ENCODE assay signal across 10 mouse cellular contexts in the genomic region with DNA sequence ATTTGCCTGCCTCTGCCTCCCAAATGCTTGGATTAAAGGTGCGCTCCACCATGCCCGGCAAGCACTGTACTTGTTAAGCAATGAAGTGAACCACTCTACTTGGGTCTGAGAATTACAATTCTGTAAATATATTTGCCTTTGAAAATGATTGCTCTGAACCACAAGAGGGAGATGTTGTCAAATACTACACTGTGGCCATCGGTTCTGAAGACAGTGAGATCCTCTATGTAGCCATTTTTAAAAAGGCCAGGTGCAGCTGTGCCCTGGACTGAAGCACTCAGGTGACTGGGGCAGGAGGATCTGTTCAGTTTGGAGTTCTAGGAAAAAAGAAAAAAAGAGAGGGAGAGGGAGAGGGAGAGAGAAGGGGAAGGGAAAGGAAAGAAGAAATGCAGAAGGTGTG. TPM values are rescaled to one million over a fixed set of nuclear protein-coding genes. Genes with fewer than 3 reads are reported as not detected.
DNase-seq lines count a peak whose midpoint lies in the region; ATAC-seq and TF ChIP-seq lines count a peak whose summit lies in the region.
"Had no signal": no experiment of that assay in that cellular context is flagged by ENCODE, and none has a peak within 500 bp of the region (broad histone marks: within the 10 kb centered on the region; RNA-seq: fewer than 3 reads in every experiment).

No protein-coding gene starts in this region.

- no peak overlapping the region for H3K9ac ChIP-seq in liver, postnatal 0 days (replicated peaks)
- H3K9ac ChIP-seq in neural tube, embryonic 15.5 days (replicated peaks): no peak overlapping the region
- H3K9ac ChIP-seq: heart, embryonic 15.5 days; liver, embryonic 15.5 days had no signal

- ATAC-seq in liver, postnatal 0 days: peak; percentile 75
- no peak for ATAC-seq in neural tube, embryonic 15.5 days (ENCODE audit: low FRiP score)

- H3K36me3 ChIP-seq in liver, postnatal 0 days (replicated peaks; ENCODE audit: insufficient read depth, low read length): no peaks in the 10 kb centered on the region
- H3K36me3 ChIP-seq in neural tube, embryonic 15.5 days: no peaks in the 10 kb centered on the region

- 50% methylated on average over 3 of the region's 3 CpGs for WGBS in liver, postnatal 0 days (ENCODE audit: insufficient replicate concordance)
- WGBS in neural tube, embryonic 15.5 days: 75% methylated on average over 3 of the region's 3 CpGs

- H3K9me3 ChIP-seq in liver, postnatal 0 days (ENCODE audit: low read length): no peaks in the 10 kb centered on the region
- no peaks in the 10 kb centered on the region for H3K9me3 ChIP-seq in neural tube, embryonic 15.5 days (replicated peaks)
- H3K9me3 ChIP-seq: heart, embryonic 15.5 days; liver, embryonic 15.5 days had no signal

- no peak overlapping the region for H3K4me3 ChIP-seq in liver, postnatal 0 days (ENCODE audit: low read depth, low read length)
- no peak overlapping the region for H3K4me3 ChIP-seq in neural tube, embryonic 15.5 days (replicated peaks)
- H3K4me3 ChIP-seq: heart, embryonic 15.5 days; liver, embryonic 15.5 days had no signal

- H3K27ac ChIP-seq in liver, postnatal 0 days (ENCODE audit: low read depth): no peak overlapping the region
- H3K27ac ChIP-seq in neural tube, embryonic 15.5 days (replicated peaks): no peak overlapping the region
- H3K27ac ChIP-seq: heart, embryonic 15.5 days; liver, embryonic 15.5 days had no signal

- peak; percentile 64 for DNase-seq in kidney, adult 9 months
- no peak for DNase-seq in kidney, postnatal 4 days
- DNase-seq in CD4-positive, CD25-positive, alpha-beta regulatory T cell, adult 2 months (ENCODE audit: low read depth, low spot score): peak; percentile 79
- peak; percentile 56 for DNase-seq in ZHBTc4 (ENCODE audit: low read depth, low spot score)
- DNase-seq in liver, postnatal 0 days: no peak
- DNase-seq in heart, adult 9 months (ENCODE audit: low spot score in 2 of 2): no peak
- no peak for DNase-seq in spleen, adult 12 weeks (ENCODE audit: low spot score)

- no peak for TF ChIP-seq EP300 in liver, postnatal 0 days (IDR thresholded peaks at IDR 0.05; ENCODE audit: low read depth)

- H3K4me2 ChIP-seq in liver, postnatal 0 days (ENCODE audit: low read depth, low read length): no peak overlapping the region
- no peak overlapping the region for H3K4me2 ChIP-seq in neural tube, embryonic 15.5 days
- H3K4me2 ChIP-seq: heart, embryonic 15.5 days; liver, embryonic 15.5 days had no signal

- TF ChIP-seq CTCF in liver, postnatal 0 days (IDR thresholded peaks at IDR 0.05; ENCODE audit: low read depth): peak; percentile 81

- H3K27me3 ChIP-seq in liver, postnatal 0 days (ENCODE audit: insufficient read depth, low read length): no peaks in the 10 kb centered on the region
- no peaks in the 10 kb centered on the region for H3K27me3 ChIP-seq in neural tube, embryonic 15.5 days (replicated peaks)
- H3K27me3 ChIP-seq: heart, embryonic 15.5 days; liver, embryonic 15.5 days had no signal

- H3K4me1 ChIP-seq in liver, postnatal 0 days (ENCODE audit: insufficient read depth): peaks cover 5% of the 10 kb centered on the region; the same call in 1 of the 2 replicates
- peaks cover 6% of the 10 kb centered on the region for H3K4me1 ChIP-seq in neural tube, embryonic 15.5 days

RNA-seq across cellular contexts. Expression of a gene that starts 23.6 kb away (rescaled TPM):
- 4.3 and 4.4 TPM in 2 replicates for polyA plus RNA-seq in liver, postnatal 0 days (2015; fragmentation: Nextera tagmentation; extraction: Ambion mirVana)
- polyA plus RNA-seq in neural tube, embryonic 15.5 days (2015; fragmentation: Nextera tagmentation; extraction: Ambion mirVana): 6.6 and 7.7 TPM in 2 replicates

RNA-seq across cellular contexts. Expression of a gene that starts 23.8 kb away (rescaled TPM):
- polyA plus RNA-seq in liver, postnatal 0 days (2015; fragmentation: Nextera tagmentation; extraction: Ambion mirVana): 20.6 and 23.6 TPM in 2 replicates
- polyA plus RNA-seq in neural tube, embryonic 15.5 days (2015; fragmentation: Nextera tagmentation; extraction: Ambion mirVana): 55.9 and 58.2 TPM in 2 replicates

Comparison
In these comparisons a context has a peak if more than half of its experiments do, and no peak if none do; other contexts are left out.
1. DNase-seq: peak in kidney, adult 9 months (single experiment), CD4-positive, CD25-positive, alpha-beta regulatory T cell, adult 2 months (single experiment) and ZHBTc4 (single experiment); none in kidney, postnatal 4 days (0 of 2), liver, postnatal 0 days (single experiment), heart, adult 9 months (0 of 2) and spleen, adult 12 weeks (single experiment).